Mouse (Mus musculus) frontal cortex, postnatal 10 days (tissue): ENCODE measurements at regions not wholly inside any gene's neighbourhood (a gene's known extent, or its start where the extent isn't known, plus 50 kb on each side); places are given as distances from the start of the nearest gene placed in this dataset.

ENCODE experiments used
- DNase-seq, 2 experiments: peaks; one replicate each; pipeline ENCODE4 v3.0.0; 2022; ENCODE audit warnings: low spot score in 2 of 2, mixed read lengths in 1 of 2

DNA sequence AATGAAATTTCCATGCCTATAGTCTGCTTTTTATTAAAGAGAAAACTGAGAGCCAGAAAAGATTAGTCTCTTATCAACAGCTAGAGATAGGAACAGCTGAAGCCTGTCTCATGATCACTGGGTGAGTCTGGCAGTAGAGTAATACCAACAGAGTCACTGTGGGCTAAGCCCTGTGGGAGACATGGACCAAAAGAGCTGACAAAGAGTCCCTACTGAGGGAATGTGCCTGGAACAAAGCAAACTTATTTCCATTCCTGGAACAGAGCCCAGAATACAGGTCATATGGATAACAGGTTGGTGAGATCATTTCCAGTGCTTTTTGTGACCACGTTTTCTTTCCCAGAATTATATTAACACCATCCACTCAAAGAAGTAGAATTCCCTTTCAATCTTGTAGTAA is 237.4 kb downstream of the Tmsb4x start:
- DNase-seq, result no peak

- DNase-seq, result no peak
Measured at GRCm38 (mm10) chrX:166964656-166965582, 244.2 kb downstream of the Tmsb4x start.

DNA sequence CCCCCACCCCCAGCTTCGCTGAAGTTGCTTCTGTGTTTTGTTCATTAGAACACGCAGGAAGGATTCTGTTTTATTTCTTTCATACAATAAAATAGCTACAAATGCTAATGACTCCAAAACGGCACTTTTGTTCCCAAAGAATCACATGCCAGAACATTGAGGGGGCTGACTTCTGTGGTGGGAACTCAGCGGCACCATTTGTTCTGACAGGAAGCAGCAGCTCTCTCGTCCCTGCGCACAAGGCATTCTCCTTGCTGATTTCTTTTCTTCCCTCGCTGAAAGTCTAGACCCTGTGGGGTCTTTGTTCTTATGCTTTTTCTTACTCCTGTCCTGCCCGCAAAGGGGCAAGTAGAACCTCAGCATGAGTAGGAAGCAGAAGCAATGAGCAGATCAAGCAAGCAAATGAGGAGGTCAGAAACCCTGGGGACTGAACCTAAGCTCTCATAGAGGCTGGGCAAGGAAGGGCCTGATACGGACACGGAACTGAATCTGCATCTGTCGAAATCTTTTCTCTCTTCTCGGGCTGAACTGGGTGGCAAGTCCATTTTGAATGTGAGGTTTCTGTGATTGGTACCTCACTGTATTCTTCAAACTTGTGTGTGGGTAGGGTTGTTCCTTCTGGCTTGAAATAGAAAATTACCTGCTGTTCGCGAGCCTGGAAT is 256.5 kb downstream of the Tmsb4x start:
- peak in 1 of 2 experiments; percentile 4 for DNase-seq

GRCm38 (mm10) chrX:166951011-166951410 is 258.1 kb downstream of the Tmsb4x start:
- no peak for DNase-seq

- no peak for DNase-seq
Measured at GRCm38 (mm10) chrX:166945915-166946314, 263.2 kb downstream of the Tmsb4x start.

- DNase-seq, result no peak
Measured at GRCm38 (mm10) chrX:166945476-166945875, 263.6 kb downstream of the Tmsb4x start.

- DNase-seq, result no peak
Measured at GRCm38 (mm10) chrX:166933766-166934165, 275.3 kb downstream of the Tmsb4x start.

DNA sequence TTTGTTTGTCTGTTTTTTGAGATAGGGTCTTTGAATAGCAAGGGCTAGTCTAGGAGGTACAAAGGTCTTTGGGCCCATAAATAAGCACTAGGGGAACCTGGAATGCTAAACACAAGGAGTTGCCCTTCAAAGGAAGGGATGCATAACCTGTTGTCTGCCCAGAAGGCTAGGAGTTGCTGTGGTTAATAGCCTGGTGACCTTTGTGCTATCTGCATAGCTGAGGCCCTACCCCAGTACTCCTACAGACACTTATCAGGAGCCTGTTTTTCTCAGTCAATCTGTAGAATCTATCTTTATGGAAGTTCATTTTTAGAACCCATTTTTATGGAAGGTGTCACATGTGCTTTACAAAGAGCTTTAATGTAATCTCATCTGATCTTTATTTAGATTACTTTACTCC is 276.6 kb downstream of the Tmsb4x start:
- DNase-seq, result no peak

DNA sequence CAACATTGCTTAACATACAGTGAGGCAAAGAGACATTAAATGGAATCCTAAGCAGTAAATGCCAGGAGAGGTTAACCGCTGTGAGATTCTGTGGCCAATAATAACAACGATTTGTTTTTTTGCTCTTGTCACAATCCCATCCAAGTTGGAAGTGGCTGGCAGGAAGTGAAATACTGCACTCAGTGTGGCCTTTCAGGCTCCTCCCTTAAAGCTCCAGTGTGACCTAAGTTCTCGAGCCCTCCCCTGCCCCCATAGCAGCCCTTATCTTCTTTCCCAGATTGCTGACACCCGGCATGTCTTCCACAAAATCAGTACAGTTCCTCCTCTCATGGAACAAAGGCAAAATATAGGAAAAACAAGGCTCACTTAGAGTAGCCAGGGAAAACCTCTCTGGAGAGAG is 278.1 kb downstream of the Tmsb4x start:
- no peak for DNase-seq

- DNase-seq, result no peak
Measured at GRCm38 (mm10) chrX:166929716-166930420, 279.2 kb downstream of the Tmsb4x start.

- no peak for DNase-seq
Measured at GRCm38 (mm10) chrX:166915356-166915953, 293.7 kb downstream of the Tmsb4x start.

DNA sequence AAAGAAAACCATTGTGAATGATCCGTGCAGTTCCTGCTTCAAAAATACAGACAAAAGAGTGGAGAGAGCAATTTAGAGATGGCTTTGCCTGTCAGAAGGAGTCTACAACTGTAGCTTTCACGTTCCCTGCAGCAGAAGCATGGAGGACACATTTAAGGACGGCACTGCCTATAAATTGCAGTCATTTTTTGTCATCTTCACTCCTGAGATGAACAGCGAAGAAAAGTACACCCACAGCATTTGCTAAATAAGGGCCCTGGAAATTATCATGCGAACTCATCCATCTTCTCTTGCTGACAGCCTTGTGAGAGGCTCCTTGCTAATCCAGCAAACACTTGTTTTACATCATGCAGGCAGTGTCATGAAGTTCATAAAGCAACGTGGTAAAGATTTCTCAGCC is 302.5 kb downstream of the Tmsb4x start:
- no peak for DNase-seq

DNA sequence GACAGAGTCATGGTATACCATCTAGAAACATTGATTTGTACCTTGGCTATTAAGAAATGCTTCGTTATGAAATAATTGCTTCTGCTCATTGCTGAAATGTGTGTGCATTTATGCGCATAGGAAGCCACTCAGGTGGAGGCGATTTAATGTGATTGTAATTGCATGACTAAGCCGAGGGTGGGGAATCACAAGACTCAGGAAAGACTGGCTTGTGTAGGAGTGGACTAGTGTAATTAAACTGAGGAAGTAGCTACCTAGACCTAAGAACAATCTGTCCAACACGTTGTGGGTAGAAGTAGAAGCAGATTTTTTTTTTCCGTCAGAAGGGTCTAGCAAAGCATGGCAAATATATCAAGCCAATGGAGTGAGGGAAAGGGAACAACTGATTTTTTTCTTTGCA is 308.4 kb downstream of the Tmsb4x start:
- no peak for DNase-seq

- DNase-seq, result no peak
Measured at GRCm38 (mm10) chrX:166895199-166895598, 309.7 kb upstream of the Egfl6 start.

- DNase-seq, result no peak
Measured at GRCm38 (mm10) chrX:166886417-166886816, 300.9 kb upstream of the Egfl6 start.

- DNase-seq, result no peak
Measured at GRCm38 (mm10) chrX:166869515-166869914, 284.0 kb upstream of the Egfl6 start.

GRCm38 (mm10) chrX:166867692-166868091 is 282.2 kb upstream of the Egfl6 start:
- no peak for DNase-seq
